Comparison of ENCODE assay signal across 1 mouse cellular context in genomic region chr5:140644263-140644662, GRCm38 (mm10).
TF ChIP-seq lines count a peak whose summit lies in the region.

No protein-coding gene starts in this region.

TF ChIP-seq in MEL, 35 proteins besides CTCF, POLR2A, EP300 and RAD21 (continued from another document):
- no peak for TF ChIP-seq ZC3H11A (IDR thresholded peaks at IDR 0.05; ENCODE audit: low read depth, low read length)
